Comparison of ENCODE assay signal across 8 mouse cellular contexts in genomic region chrX:41911390-41912060, GRCm38 (mm10). TPM values are rescaled to one million over a fixed set of nuclear protein-coding genes. Genes with fewer than 3 reads are reported as not detected.
DNase-seq lines count a peak whose midpoint lies in the region; ATAC-seq and TF ChIP-seq lines count a peak whose summit lies in the region.

No protein-coding gene starts in this region.

- peak overlapping the region; percentile 49 for H3K4me2 ChIP-seq in embryonic facial prominence, embryonic 15.5 days (replicated peaks)
- peak overlapping the region; percentile 58 for H3K4me2 ChIP-seq in kidney, embryonic 15.5 days

- H3K4me3 ChIP-seq in bone marrow, adult 2 months (replicated peaks; ENCODE audit: control insufficient read depth, low read depth, low read length): peak overlapping the region; percentile 95
- peak overlapping the region; percentile 65 for H3K4me3 ChIP-seq in embryonic facial prominence, embryonic 15.5 days (replicated peaks)
- H3K4me3 ChIP-seq in heart, embryonic 10.5 days: peak overlapping the region; percentile 71
- H3K4me3 ChIP-seq in kidney, embryonic 15.5 days (replicated peaks): peak overlapping the region; percentile 66

- H3K27me3 ChIP-seq in embryonic facial prominence, embryonic 15.5 days: no peaks in the 10 kb centered on the region
- H3K27me3 ChIP-seq in heart, embryonic 10.5 days (ENCODE audit: insufficient read depth, poor library complexity, severe bottlenecking): no peaks in the 10 kb centered on the region
- H3K27me3 ChIP-seq in kidney, embryonic 15.5 days: no peaks in the 10 kb centered on the region

- no peaks in the 10 kb centered on the region for H3K9me3 ChIP-seq in embryonic facial prominence, embryonic 15.5 days (replicated peaks)
- H3K9me3 ChIP-seq in heart, embryonic 10.5 days: no peaks in the 10 kb centered on the region
- H3K9me3 ChIP-seq in kidney, embryonic 15.5 days (replicated peaks): no peaks in the 10 kb centered on the region

- no peaks in the 10 kb centered on the region for H3K4me1 ChIP-seq in bone marrow, adult 2 months (ENCODE audit: control insufficient read depth, insufficient read depth, low read length)
- H3K4me1 ChIP-seq in embryonic facial prominence, embryonic 15.5 days: no peaks in the 10 kb centered on the region
- H3K4me1 ChIP-seq in heart, embryonic 10.5 days: no peaks in the 10 kb centered on the region
- H3K4me1 ChIP-seq in kidney, embryonic 15.5 days: no peaks in the 10 kb centered on the region; the same call in 1 of the 2 replicates

- WGBS in bone marrow, adult 2 months: 12% methylated on average over 48 of the region's 59 CpGs
- WGBS in embryonic facial prominence, embryonic 15.5 days: 18% methylated on average over 37 of the region's 59 CpGs
- WGBS in heart, embryonic 10.5 days: 9% methylated on average over 50 of the region's 59 CpGs
- WGBS in kidney, embryonic 15.5 days: 22% methylated on average over 41 of the region's 59 CpGs

- H3K36me3 ChIP-seq in embryonic facial prominence, embryonic 15.5 days: no peaks in the 10 kb centered on the region
- H3K36me3 ChIP-seq in heart, embryonic 10.5 days: no peaks in the 10 kb centered on the region
- no peaks in the 10 kb centered on the region for H3K36me3 ChIP-seq in kidney, embryonic 15.5 days

- peak; percentile 90 for DNase-seq in 416B (ENCODE audit: low read depth)
- DNase-seq in heart, embryonic 10.5 days (ENCODE audit: low spot score): peak; percentile 93
- peak; percentile 88 for DNase-seq in liver
- DNase-seq in spleen, postnatal 4 days (ENCODE audit: low spot score in 2 of 2): peak; percentile 84 to 90

- TF ChIP-seq CTCF in bone marrow, adult 2 months (IDR thresholded peaks at IDR 0.05; ENCODE audit: control insufficient read depth, insufficient read depth, low read length): no peak

- peak overlapping the region; percentile 53 for H3K9ac ChIP-seq in embryonic facial prominence, embryonic 15.5 days
- peak overlapping the region; percentile 62 for H3K9ac ChIP-seq in kidney, embryonic 15.5 days

- peak; percentile 95 for ATAC-seq in embryonic facial prominence, embryonic 15.5 days (ENCODE audit: insufficient number of reproducible peaks, low FRiP score, low TSS enrichment, low read depth)
- peak; percentile 96 for ATAC-seq in kidney, embryonic 15.5 days (replicated peaks; ENCODE audit: low FRiP score)
- peak; percentile 99 for ATAC-seq in monocyte, adult 5-6 weeks (replicated peaks; ENCODE audit: insufficient number of reproducible peaks, low FRiP score, low TSS enrichment, poor library complexity, severe bottlenecking)

- peak overlapping the region; percentile 81 for H3K27ac ChIP-seq in bone marrow, adult 2 months (ENCODE audit: control insufficient read depth, insufficient read depth, low read depth, low read length, poor library complexity)
- peak overlapping the region; percentile 92 for H3K27ac ChIP-seq in embryonic facial prominence, embryonic 15.5 days (replicated peaks)
- peak overlapping the region; percentile 91 for H3K27ac ChIP-seq in heart, embryonic 10.5 days
- H3K27ac ChIP-seq in kidney, embryonic 15.5 days: peak overlapping the region; percentile 94

- TF ChIP-seq POLR2A in bone marrow, adult 2 months (IDR thresholded peaks at IDR 0.05; ENCODE audit: borderline replicate concordance, control insufficient read depth, low read depth, low read length): peak; percentile 61; the same call in 1 of the 2 replicates

RNA-seq across cellular contexts. Expression of gene Thoc2, which starts 8.9 kb away (rescaled TPM):
- 39.3 and 55.4 TPM in 2 replicates for polyA plus RNA-seq in bone marrow, adult 2 months (2011; ENCODE audit: insufficient read depth, insufficient read length, low replicate concordance, missing spikeins)
- 74.8 and 77.6 TPM in 2 replicates for polyA plus RNA-seq in embryonic facial prominence, embryonic 15.5 days (2015; fragmentation: Nextera tagmentation; extraction: Ambion mirVana)
- polyA plus RNA-seq in heart, embryonic 10.5 days (2016; fragmentation: Nextera tagmentation; extraction: Ambion mirVana): 60.2 and 61.4 TPM in 2 replicates
- 85.0 and 86.3 TPM in 2 replicates for polyA plus RNA-seq in kidney, embryonic 15.5 days (2015; fragmentation: Nextera tagmentation; extraction: Ambion mirVana)
- total RNA-seq in monocyte, adult 5-6 weeks (2017): 111 to 175 TPM (median 143 TPM) in 3 replicates

Comparison
In these comparisons a context has a peak if more than half of its experiments do, and no peak if none do; other contexts are left out.
1. Peak in every context shown above with its lines: DNase-seq, ATAC-seq, H3K4me3 ChIP-seq and H3K27ac ChIP-seq.